Mouse (Mus musculus): ENCODE measurements around the gene Fcho2. TPM values are rescaled to one million over a fixed set of nuclear protein-coding genes. Genes with fewer than 3 reads are reported as not detected.

The Fcho2 gene
- total RNA-seq, 2 experiments from 2014 or later: 40.6 to 50.8 TPM

DNA sequence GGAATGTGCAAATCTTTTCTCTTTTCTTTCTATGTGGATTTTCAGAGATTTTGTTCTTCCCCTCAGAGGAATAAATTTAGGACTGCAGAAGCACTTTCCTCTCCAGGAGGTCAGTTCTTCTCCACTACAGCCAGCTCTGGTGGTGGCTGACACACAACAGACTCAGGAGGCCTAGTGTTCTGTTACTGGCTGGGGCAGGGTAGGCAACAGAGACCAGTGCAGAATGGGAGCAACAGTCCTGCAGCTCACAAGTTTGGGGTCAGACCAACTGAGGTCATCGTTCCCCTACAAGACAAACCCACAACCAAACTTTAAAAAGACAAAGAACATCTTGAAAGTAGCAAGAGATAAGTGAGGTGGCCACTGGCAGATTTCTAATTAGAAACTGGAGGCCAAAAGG is 104.6 kb downstream of the Fcho2 start:
- no peak for DNase-seq

DNA sequence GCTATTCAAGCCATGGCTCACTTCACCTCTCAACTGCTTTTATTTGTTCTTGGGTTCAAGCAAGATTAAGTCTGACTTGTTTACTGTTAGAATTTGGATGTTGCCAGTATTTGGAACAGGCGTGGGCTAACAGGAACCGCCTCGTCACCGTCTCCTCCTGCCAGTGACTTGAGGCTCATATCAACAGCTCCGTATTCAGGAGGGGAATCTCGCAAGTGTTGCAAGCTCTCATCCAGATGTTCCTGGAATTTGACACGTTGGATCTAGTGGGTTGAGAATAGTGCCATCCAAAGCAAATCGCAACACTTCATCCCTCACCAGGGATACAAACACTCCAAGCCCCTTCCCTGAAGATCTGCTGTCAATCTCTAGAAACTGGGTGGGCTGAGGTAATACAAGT is 105.0 kb downstream of the Fcho2 start:
- DNase-seq: no peak

DNA sequence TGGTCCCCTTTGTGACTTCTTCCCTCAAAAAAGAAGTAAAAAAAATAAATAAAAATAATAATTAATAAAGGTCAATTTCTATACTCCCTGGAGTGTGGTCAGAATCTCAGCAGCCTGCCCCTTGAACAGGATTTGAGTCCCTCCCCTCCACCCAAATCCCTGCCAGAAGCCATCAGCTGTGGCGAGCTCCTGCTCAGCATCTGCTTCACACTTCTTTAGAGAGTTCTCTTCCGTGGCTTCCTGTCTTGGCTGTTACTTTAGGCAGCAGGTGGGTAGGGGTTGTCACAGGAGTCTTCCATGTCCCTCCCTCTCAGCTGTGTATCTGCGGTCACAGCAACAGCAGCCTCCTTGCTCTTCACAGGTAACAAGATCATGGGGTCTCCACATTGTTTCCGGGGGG is 109.7 kb downstream of the Fcho2 start:
- no peak for DNase-seq

DNA sequence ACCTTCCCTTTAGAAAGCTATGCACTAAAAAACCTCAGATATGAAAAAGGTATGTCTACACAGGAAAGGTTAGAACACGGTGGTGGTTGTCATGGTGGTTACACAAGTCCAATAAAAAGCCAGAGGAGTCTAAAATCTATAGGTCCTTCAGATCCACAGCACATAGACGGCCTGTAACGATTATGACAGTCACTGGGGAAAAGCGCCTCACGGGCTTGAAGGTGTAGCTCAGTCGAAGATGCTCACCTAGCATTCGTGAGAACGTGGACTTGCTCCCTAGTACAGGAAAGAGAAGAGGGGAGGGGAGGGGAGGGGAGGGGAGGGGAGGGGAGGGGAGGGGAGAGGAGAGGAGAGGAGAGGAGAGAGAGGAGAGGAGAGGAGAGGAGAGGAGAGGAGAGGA is 111.5 kb downstream of the Fcho2 start:
- no peak for DNase-seq

DNA sequence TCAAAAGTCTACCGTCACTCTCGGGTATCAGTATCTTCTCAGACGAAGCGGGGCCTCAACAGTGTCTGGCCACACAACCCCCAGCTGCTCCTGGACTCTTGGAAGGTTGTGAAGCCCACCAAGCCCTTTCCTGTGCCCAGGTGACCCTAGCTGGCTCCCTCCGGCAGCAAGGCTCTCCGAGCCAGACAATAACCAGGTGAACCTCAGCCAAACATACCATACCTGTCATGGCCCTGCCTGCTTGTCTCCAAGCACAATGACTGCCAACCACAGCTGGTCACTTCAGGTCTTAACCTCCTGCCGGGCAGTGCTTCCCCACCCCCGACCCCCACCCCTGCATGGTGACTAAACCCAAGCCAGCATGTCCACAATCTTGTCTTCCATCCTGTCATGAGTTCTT is 112.9 kb downstream of the Fcho2 start:
- DNase-seq: no peak

DNA sequence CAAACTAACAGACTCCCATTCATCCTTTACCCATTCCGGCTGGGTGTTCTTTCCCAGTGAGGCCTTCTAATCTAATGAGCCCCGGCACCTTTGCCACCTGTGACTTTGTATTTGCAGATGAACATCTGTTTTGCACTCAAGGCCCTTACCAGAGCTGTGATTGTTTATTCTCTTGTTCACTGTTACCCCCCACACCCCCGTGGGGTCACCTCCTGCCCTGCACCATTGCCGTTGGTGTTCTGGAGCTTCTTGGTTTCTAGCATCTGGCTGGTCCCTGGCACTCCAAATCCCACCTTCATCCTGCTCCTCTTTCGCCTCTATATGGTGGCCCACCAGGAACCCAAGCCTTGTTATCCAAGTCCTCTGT is 114.0 kb downstream of the Fcho2 start:
- DNase-seq: no peak

DNA sequence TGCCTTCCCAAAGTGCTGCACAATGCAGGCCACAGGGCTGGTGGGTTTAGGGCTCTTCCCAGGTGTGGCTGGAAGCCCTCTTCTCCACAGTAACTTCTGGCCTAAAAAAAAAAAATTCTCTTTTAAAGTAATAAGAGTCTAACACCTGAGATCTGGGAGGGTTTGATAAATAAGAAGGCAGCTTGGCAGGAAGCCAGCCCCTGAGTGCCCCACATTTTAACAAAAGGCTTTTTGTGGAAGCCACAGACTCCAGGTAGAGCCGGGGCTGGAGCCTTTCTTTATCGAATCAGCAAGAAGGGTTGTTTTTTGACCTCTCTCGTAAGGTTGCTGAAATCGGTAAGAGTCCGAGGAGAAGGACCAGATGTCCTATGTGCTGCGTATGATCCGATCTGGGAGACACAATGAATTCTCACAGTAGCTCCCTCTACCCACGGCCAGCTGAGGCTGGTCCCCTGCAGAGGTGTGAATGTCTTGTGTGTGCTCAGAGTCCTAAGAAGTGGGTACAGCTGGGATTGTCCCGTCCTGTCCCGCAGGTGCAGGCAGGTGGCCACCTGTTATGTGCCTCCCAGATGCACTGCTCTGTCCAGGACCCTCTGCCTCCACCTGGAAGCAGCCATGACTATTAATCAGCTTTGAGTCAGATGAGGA is 114.5 kb downstream of the Fcho2 start:
- no peak for DNase-seq

DNA sequence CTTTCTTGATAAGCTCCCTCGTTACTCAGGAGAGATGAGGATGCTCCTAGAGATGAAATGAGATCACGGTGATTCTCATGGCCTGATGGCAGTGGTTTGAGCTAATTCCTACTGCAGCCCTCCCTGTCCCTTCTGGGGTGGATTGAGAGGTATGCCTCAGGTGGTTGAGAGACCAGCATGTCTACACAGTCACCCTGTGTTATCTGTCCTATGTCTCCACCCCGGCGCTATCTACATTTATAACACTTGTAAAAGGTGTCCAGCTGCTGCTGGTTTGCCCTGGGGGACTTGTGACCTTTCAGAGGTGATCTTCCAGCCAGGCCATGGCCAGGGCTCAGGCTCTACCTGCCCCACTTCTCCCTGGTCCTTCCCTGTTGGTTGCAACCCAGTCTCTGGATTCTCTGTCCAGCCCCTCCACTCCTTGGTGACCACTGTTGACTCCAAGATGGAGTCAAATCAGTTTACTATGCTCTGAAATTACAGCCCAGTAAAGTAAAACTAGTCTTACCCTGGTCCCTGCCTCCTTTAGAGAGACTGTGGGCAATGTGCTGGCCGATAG is 115.2 kb downstream of the Fcho2 start:
- no peak for DNase-seq

DNA sequence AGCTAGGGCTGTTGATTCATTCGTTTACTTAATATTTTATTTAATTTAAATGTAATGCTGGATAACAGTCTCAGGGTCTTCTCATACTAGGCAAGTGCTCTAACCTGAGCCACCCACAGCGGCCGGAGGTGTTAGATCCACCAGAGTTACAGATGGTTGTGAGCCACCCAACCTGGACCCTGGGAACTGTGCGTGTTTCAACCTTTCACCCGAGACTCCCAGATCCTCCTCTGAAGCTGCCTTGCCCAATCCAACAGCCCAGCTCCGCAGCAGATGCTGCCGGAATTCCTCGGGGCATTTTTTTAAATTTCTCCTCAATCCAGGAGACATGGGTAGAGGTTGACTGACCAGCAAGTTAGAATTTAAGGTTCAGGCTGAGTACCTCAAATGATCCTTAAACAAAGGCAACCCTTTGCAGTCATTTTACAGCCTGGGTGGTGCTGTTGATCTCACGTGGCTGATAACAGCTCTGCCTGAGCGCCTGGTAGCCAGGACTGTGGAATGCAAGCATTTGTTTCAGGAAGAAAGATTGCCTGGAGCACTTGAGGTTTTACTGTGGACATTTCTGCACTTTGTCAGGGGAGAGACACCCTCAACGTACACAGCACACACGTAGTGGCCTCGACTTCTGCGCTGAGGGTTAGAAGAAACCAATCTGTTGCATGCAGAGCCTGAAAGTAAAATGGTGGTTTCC is 116.1 kb downstream of the Fcho2 start:
- DNase-seq: no peak

DNA sequence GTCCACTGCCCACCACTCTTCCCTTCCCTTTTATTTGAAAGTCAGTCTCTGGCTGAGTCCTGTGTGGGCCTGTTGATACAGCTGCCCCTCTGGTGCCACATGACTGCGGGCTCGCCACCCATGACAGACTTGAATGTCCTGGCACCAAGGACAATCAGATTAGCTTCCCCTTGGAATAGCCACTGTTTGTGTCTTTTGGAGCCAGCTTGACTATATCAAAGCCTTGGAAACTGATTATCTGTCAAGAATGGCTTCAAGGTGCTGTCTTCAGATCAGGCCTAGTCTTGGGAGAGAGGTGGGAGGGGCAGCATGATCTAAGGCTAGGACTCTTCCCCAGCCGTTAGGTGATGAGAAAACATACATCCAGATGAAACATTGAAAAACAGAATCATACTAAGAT is 118.5 kb downstream of the Fcho2 start:
- no peak for DNase-seq

DNA sequence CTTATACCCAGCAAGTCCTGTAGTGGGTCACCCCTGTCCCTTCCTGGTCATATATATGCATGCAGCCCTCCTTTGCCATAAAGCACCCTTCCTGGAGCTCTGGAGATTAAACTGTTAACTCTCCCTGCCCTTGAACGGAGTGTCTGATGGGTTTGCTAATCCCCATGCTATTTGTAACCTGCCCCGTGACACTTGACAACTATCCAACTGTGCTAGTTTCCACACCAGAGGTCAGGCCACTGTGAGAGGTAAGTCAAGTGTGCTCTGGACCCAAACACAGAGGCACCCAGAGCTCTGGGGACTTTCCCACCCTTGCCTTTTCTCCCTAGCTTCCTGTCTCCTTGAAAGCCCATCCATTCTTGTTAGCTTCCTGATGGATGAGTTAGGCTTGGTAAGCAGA is 119.7 kb downstream of the Fcho2 start:
- DNase-seq: peak; percentile 73

DNA sequence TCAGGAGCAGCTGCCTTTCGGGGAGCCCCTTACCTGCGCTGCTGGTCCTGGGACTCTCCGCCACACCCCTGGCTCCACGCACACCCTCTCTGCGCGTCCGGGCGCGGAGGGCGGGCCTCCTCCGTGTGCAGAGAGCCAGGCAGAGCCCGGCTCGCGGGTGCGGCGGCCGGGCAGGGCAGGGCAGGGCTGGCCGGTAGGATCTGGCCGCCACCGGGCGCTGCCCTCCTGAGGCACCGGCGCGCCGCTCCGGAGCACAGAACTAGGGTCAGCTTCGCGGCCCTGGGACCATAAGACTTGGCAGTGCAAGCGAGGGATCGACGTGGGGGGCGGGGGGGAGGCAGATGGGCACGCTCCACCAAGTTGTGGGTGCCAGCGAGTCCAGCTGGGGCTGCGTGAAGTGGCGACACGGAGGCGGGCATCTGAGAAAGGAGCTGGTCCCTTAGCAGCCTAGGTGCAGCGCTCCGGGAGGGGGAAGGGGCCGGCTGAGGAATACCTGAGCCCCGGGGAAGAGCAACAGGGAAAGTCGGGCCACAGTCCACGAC is 120.4 kb downstream of the Fcho2 start, which contains the start of gene Tmem171:
Tmem171 (minus strand) TSS at position 62 of the 542 bp plus-strand sequence.
- DNase-seq: peak; percentile 54

DNA sequence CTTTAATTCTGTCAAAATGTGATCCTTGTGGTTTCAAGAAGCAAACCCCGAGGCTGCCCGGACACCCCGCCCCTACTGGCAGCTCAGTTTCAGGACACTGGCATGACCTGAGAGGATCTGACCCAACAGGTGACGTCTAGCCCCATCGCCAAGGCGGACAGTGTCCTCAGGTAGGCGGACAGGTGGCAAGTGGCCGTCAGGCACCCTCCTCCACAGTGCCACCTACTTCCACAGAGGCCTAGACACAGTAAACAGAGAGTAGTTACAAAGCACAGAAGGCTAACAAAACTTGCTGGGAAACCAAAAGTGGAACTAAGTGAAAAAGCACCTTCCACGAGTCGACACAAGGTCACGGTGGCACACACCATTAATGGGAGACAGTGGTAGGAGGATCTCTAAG is 121.9 kb downstream of the Fcho2 start:
- DNase-seq: no peak

DNA sequence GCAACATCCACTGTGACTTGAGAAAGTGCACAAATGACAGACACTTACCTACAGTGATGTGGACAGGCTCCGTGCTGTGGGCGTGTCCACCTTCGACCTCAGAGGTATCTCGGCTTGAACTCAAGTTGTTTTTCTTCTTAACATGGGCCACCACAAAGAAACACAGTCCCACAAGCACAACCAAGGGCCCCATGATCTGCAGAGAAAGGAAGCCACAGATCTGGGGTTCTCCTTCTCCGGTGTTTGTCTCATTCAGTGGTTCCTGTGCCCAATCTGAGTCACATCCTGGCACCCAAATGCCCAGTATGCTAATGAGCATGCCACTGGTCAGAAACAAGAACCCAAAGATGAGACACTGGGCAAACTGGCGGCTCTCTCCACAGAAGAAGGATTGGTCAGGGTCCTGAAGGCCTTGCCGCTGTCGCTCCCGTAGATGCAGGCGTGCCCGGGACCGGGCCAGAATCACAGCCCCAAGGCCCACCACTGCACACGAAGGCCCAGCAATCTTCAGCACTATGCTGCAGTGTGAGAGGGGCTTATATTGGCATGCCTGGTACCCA is 123.2 kb downstream of the Fcho2 start:
- no peak for DNase-seq

DNA sequence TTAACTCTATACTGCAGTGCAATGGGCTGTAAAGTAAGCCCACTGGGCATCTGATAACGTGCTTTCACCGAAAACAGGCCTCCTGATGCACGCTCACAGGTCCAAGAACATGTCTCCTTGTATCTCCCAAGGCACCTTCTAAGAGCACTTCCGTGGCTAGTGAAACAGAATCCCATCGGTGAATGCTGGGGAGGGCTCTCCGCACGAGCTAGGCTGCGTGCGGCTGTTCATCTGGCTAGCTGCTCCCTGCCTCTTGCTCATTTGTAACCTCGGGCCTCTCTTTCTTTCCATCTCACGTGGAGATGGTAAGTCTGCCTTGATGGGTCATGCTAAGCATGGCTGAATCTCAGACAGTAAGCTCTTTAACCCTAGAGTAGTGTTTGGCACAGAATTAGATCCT is 124.4 kb downstream of the Fcho2 start:
- no peak for DNase-seq

DNA sequence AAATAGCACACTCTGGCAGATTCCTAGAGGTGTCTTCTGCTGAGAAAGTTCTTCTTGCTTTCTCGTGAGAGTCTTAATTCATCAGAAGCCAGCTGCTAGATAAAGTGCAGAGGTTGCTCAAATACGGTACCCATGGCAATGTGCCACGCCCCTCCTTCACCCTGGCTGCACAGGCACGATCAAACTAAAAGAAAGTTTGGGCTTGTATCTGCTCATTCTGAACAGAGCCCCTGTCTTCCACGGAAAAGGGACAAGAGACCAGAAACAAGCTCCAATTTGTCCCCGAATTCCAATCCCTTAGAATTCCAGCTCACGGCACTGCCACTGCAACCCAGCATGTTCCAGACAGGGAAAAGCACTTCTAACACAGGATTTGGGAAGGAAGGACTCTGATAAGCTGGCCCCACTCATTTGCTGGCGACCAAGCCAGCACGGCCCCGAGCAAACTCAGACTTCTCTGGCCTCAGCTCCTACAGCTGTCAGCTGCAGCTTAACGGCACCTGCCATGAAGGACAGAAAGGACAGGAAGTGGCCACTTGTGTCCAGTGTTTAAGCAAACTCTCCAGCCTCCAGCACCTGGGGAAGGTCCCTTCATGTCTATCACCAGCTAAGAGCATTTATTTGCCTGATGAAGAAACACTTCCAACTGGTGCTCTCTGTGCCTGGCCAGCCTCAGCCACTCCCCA is 125.5 kb downstream of the Fcho2 start:
- peak; percentile 60 for DNase-seq

DNA sequence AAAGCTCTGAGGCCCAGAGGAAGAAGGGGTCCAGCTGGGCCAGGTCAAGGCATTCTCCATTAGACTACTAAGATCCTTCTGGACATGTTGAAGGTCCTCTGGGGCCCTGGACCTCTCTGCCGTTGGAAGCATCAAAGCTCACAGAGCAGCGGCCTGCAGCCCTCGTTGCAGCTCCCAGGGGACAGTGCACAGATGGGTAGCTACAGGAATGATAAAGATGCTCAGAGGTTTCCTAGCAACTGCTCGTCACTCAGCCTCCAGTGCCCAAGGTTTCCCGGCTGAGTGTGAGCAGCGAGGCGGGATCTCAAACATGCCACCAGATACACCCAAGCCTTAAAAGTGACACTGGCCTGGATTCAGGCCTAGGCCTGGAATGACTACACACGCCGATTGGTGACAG is 127.3 kb downstream of the Fcho2 start:
- no peak for DNase-seq

DNA sequence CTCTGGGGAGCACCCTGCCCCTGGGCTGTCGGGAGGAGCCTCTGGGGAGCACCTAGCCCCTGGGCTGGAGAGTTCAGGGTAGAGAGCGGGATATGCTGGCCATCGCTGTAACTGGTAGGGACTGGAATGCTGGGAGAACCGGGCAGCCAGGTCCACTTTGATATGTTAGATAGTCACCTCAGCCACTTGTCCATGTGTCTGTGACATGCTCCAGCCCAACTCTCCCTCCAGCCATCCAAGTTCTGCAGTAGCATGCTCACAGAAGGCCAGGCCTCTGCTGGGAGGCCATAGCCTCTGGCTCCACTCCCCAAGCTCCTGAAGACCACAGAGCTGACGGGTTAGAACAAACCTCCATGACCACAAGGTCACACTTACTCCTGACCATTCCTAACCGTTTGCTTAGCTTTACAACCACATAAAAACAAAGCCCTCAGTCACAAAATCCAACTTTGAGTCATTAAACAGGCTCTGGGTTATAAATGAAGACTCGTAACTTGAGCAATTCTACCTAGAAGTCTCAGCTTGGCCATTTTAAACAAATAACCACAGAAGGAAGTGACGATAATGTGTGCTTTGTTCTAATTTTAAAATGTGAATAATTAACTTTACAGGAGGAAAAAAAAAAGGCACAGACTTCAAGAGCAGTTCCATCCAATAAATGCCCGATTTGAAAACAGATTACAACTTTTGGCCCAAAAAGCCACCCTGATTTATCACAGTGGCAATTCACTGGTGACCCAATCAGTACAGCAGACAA is 130.9 kb downstream of the Fcho2 start:
- DNase-seq: no peak

DNA sequence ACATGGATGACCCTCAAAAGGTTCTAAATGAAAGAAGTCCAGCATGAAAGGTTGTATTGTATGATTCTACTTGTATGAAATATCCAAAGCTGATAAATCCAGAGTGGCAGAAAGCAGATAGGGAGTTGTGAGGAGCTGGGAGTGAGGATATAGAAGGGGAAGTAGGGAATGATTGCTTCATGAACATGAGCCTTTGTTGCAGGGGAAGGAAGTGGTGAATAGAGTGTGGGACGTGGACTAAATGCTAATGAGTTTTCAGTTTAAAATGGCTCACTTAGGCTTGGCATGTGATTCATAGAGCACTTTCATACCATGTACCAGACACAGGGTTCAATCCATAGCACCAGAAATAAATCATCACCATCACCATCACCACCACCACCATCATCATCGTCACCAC is 131.8 kb downstream of the Fcho2 start:
- no peak for DNase-seq

DNA sequence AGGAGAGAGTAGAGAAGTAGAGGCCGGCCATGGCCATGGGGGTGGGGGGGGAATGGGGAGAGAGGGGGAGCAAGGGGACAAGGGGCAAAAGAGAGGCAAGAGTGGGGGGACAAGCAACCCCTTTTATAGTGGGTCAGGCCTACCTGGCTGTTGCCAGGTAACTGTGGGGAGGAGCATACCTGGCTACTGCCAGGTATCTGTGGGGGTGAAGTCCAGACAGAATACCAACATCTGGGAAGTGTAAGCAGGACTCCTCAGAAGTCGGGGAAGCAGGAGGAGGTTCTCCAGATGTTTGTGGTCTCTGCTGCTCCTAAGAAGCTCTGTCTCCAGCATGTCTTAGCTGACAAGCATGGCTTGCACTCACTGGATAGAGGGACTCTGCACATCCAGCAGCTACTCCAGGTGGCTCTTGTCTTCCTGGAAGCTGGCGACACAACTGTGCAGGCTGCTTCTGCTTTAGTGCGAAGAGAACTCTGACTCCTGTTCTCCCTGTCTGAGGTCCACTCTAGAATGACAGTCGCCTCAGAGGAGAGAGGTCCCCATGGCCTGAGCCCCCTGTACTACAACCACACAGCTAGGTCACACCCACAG is 134.7 kb downstream of the Fcho2 start:
- DNase-seq: no peak

DNA sequence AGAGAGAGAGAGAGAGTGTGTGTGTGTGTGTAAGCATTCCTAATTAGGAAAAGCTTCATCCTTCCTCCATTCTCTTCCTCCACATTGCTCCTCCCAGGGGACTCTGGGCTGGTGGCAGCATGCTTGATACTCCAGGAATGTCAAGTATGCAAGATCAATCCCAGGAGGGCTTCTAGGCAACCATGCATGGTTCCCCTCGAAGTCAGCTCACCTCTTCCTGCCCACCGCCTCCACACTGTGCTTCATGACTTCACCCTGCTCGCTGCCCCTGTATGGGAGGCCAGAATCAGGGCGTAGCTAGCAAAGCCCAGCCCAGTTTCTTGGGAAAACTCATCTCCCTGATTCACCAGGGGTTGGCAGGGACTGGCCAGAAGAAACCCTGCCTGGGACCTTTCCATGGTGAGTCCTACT is 135.6 kb downstream of the Fcho2 start:
- no peak for DNase-seq

DNA sequence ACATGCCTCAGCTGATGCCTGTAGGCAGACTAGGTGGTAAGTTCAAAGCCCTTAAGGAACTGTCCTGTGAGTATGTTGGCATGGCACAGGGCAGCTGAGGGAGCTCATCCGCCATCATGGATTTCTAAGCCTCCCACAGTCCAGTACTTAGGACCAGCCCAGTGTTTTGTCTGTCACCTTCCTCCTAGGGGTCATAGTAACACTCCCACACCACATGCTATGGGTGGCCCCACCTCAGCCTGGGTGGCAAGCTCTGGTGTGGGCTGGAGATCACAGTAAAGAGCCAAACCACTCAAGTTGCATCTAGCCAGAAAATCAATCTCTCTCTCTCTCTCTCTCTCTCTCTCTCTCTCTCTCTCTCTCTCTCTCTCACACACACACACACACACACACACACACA is 136.0 kb downstream of the Fcho2 start:
- no peak for DNase-seq
